Mouse (Mus musculus) layer of hippocampus, postnatal 14 days (tissue): ENCODE results near the gene Eno2. TPM values are rescaled to one million over a fixed set of nuclear protein-coding genes. Genes with fewer than 3 reads are reported as not detected.
"Not testable (repeated sequence)": the region's sequence is repeated elsewhere in the genome, so short reads cannot be mapped to it uniquely, and the experiment has no call there.

Experiments
- DNase-seq, 2 experiments: peaks; one replicate each; pipeline ENCODE4 v3.0.0; 2021 to 2022; ENCODE audit warnings: low spot score in 2 of 2, mixed read lengths in 1 of 2
- long read RNA-seq, 2 experiments: library from polyadenylated mRNA; stranded (forward); transcript quantifications; one replicate each; pipeline ENCODE4 v2.0.0; 2021
- total RNA-seq, 2 experiments: library from RNA; stranded (reverse); gene quantifications; 2 replicates each; pipeline ENCODE4 v1.2.3; 2021

Gene Eno2
- total RNA-seq, result 100 to 1,000 TPM; 667 to 671 TPM
- long read RNA-seq, experiment 1, transcript Eno2-209 (3 exons, 898 nt), result minor isoform, 36 of 376 reads
- long read RNA-seq, experiment 1, transcript Eno2-210 (4 exons, 632 nt), result minor isoform, 12 of 376 reads
- long read RNA-seq, experiment 1, transcript Eno2-201 (12 exons, 2,795 nt), result major isoform, 167 of 376 reads
- long read RNA-seq, experiment 1, partial matches to known transcripts, result 40 of 376 reads
- long read RNA-seq, experiment 1, other reads (novel, unspliced or antisense), result 116 of 376 reads
- long read RNA-seq, experiment 2, transcript Eno2-210 (4 exons, 632 nt), result minor isoform, 14 of 419 reads
- long read RNA-seq, experiment 2, transcript Eno2-201 (12 exons, 2,795 nt), result major isoform, 178 of 419 reads
- long read RNA-seq, experiment 2, transcript Eno2-209 (3 exons, 898 nt), result minor isoform, 31 of 419 reads
- long read RNA-seq, experiment 2, transcript Eno2-202 (10 exons, 2,386 nt), result minor isoform, 10 of 419 reads
- long read RNA-seq, experiment 2, partial matches to known transcripts, result 46 of 419 reads
- long read RNA-seq, experiment 2, other reads (novel, unspliced or antisense), result 140 of 419 reads

DNA sequence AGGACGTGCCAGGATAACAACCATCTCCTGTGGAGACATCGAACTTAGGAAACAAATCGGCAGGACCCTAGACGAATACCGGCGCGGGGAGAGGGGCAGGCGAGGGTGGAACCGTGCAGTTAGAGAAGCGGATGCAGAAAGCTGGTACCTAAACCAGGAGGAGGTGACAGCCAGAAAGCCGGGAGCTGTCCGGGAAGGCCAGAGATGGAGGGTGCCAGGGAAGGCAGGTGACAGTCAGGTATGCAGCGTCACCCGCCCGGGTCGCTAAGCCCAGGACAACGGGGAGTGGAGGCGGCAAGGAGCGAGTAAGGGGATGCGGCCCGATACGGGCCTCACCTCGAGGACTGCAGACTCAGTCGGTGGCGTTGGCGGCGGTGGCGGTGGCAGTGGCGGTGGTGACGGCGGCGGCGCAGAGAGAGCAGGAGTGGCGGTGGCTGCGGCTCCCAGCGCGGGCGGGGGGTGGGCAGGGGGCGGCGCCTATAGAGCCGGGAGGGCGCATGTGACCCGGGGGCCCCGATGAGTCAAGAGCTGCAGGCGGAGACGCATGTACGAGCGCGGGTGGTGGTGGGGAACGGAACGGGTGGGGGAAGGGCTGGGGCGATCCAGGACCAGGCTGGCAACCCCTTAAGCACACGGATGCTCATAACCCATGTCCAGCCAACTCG, at the start of gene Eno2:
Gene Eno2, minus strand, starts transcription at position 573 of the 665 bp plus-strand sequence.
- peak; percentile 56 to 75 for DNase-seq

DNA sequence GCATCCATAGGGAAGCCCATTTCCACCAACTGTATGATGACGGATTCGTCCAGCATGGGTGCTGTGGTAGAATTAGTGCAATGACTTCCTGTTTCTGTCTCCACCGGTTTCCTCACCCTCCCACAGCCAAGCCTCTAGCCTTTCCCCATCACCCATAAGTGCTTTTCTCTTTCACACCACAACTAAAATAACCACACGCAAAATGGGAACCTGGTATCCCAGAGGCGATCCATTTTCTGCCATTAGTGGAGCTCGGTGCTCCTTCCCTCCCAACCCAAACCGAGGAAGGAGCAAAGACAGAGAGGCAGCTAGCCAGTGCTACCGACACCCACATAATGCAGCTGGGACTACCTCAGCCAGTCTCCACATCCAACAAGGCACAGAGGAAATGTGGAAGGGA, 48.5 kb upstream of the Eno2 start:
- no peak for DNase-seq

DNA sequence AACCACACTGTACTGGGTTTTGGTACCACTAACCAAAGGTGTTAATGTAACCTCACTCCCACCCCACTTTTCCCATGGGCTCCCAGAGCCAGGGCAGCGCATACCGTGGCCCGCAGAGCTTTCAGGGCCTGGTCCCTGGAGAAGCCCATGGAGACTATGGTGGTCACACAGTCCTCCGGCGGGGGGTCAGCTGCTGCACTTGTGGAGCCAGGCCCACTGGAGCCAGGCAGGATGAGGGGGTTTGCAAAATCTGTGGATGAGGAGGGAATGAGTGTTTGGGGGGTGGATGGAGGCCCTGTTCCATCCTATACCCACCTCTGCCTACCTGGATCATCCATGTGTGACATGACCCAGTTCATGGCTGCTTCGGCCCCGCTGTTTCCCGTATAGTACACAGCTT, 48.1 kb upstream of the Eno2 start:
- DNase-seq, result no peak

DNA sequence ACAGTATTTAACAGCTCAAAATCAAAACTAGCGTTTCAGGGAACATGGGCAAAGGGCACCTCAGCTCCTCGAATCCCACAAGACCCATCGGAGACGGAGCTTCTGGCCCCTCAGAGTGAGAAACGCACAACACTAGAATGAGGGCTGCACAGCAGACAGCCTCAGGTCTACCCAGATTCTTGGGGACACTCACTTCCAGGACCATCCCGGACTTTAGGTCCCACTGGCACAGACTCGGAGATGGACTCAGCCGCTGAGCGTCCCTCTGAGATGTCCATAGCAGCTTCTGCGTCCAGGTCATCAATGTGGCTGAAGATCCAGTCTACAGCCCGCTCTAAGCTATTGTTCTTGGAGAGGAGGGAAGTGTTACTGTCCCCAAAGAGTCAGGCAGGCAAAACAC, 47.7 kb upstream of the Eno2 start:
- DNase-seq, result no peak

DNA sequence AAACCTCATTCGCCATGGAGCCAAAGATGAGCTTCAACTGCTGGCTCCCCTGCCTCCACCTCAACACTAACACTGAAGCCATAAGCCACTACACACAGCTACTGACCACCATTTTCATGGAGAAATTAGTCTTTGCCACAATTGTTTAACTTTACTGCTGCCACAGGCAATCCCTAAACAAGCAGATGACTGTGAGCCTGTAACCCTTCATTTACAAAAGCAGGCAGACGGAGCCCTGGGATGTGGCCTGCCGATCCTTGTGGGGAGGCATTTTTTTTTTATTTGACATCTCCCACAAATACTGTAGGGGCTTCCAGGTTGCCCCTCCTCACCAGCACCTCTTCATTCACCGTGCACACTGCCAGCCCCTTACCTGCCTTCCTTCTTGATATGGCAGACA, 47.1 kb upstream of the Eno2 start:
- no peak for DNase-seq

DNA sequence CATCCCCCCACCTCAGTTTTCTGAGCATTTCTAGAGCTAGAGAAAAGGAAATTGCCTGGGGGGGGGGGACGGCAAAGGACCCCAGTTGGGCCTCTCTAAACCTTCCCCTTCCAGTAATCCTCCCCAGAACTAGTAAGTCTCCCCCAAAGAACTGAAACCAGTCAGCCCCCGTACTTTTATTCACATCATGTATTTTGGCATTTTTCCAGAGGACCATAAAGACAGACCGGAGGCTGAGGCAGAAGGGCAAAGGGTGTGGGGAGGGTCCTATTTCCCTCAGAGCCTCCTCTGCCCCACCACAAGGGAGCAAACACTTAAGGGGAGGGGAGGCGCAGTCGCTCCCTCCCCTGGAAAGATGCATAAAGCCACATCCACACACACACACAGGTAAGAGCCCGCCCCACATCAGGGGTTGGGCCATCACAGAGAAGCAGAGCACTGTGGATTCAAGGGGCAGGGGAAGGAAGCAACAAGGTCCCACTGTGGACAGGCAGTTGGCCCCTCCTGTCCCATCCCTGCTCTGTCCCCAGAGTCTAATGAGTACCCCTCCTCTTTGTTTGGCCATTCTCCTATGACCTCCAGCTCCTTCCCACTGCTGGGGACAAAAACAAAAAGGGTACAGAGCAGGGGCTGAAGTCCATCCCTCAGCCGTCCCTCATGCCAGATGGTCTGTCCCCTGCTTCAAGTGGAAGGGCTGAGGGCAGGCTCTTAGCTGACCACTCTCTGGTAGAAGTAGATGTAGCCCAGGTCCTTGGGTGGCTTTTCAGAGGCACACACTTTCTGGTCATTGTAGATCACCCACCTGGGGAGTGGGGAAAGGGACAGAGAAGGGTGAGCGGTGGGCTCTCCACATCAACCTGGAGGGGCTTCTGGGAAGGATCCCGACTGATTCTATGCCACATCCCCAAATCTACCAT, 45.6 kb upstream of the Eno2 start:
- DNase-seq, result no peak

GRCm38 (mm10) chr6:124814448-124814847, 45.0 kb upstream of the Eno2 start:
- no peak for DNase-seq

DNA sequence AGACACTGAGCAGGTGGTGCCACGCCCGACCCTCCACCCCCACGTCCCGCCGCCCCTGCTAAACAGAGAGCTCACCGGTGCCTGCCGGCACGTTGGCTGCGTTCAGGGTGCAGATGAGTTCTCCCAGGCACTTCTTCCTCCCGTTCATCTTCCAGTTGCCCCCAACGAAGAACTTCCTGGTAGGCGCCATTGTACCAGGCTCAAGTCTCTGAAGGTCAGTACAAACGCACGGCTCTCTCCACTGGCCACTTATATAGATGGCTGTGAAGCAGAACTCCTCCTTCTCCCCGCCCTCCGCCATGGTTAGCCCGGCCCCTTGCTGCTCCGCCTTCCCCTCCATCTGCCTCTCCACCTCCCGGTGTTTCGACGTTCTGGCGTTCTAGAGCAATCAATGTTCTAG, 44.5 kb upstream of the Eno2 start, which contains the start of gene Tpi1:
Gene Tpi1, minus strand, starts transcription at position 364 of the 400 bp plus-strand sequence.
- DNase-seq, result peak; percentile 85 to 93

DNA sequence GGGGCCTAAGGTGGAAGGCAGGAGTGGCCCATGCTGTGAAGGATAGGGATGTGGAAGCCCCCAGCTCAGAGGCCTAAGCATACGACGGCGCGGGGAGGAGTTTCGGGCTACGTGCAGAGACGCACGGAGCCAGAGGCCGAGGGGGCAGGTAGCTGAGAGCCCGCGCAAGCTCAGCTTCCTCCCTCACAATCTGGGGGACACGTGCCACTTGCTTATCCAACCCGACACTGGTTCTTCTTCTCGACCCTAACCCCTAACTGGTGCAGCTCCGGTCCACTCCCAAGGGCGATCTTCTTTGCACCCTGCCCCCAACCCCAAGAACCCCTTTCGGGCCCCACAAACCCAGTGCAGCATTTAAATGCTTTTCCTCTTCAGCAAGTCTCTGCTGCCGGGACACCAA, 44.0 kb upstream of the Eno2 start:
- peak; percentile 62 to 75 for DNase-seq

DNA sequence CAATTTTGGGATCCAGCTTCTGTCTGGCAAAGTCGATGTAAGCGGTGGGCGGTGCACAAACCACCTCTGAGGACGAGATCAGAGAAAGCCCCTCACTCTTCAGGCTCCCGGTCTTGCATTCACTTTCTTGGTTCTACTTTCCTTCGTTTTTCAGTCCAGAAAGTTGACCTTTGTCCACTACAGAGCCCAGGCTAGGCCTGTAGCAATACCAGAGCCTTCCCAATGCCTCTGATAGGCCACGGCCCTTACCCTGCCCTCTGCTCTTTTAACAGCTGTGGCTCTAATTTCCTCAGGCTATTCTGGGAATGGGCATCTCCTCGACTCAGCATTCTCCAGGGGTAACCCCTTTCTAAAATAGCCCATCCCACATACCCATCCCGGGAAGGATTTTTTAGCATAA, 43.4 kb upstream of the Eno2 start:
- DNase-seq, result no peak

DNA sequence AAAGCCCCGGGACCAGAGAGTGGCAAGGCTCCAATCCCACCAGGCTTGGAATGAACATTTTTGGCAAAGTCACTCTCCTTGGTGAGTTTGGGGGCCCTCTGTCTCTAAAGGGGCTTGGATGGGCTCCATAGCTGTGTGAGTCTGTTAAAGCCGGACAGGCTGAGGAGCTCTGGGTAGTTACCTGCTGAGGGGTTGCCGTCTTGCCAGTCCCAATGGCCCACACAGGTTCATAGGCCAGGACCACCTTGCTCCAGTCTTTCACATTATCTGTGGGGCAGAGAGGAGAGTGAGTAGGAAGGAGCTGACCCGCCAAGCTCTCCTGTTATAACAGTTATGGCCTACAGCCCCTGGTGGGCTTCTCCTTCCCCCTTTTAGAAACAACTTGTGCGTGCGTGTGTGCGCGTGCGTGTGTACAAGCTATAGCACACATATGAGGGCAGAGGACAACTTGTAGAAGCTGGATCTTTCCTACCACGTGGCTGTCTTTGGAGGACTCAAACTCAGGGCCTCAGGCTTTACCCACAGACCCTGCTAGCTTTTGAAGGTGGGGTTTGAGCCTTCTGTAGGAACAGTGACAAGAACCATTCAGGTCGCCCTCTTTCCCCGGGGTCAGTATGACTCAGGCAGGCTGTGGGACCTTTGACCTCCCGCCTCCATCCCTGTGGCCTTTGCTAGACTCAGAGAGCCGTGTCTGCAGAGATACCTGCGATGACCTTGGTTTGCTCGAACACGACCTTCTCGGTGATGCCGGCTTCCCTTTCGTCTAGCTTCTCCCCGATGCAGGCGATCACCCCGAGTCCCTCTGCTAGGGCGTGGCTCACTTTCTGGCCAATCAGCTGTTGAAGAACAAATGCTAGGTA, 42.5 kb upstream of the Eno2 start:
- DNase-seq, result no peak

GRCm38 (mm10) chr6:124811403-124811665, 41.9 kb upstream of the Eno2 start:
- no peak for DNase-seq

DNA sequence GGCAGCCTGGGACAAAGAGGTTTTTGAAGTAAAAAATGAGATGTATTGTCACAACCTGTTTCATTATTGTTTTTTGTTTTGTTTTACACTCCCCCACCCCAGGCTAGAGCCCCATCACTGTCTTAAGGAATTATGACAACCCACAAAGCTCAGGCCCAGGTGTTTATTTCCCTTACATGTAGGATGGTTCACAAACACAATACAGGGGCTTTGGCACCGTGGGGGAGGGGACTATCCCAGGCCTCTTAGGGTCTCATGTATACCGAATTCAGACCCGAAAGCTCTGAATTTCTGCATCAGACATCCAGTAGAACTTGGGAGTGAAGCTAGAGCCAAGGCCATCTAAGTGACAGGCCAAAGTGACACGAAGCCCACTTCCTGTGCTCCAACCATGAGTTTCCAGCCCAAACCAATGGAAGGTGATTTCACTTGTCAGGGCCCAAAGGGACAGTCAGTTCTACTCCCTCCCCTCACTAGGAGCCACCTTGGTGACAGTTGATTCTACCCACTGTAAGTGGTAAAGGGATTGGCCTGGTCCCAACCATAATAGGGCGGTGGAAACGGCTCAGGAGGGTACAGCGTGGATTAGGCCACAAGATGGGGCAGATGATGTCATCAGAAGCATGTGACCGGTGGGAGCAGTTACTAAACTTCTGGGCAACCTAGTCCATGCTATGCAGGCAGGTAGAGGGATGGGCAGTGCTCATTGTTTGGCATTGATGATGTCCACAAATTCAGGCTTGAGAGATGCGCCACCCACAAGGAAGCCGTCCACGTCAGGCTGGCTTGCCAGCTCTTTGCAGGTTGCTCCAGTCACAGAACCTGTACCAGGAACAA, 41.3 kb upstream of the Eno2 start:
- not testable (repeated sequence) for DNase-seq

DNA sequence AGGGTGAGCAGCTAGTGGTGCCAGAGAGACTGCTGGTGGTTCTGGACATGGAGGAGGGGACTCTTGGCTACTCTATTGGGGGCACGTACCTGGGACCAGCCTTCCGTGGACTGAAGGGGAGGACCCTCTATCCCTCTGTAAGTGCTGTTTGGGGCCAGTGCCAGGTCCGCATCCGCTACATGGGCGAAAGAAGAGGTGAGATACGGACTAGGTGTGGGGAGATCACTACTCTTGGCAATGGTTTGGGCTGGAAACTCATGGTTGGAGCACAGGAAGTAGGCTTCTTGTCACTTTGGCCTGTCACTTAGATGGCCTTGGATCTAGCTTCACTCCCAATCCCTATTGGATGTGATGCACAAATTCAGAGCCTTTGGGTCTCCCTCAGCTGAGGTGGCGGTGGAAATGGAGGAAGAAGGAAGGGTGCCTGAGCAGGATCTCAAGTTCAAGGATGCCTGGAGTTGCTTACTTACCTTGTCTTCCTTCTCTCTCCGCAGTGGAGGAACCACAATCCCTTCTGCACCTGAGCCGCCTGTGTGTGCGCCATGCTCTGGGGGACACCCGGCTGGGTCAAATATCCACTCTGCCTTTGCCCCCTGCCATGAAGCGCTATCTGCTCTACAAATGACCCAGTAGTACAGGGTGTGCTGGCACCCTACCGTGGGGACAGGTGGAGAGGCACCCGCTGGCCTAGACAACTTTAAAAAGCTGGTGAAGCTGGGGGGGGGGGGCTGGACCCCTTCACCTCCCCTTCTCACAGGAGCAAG, 40.5 kb upstream of the Eno2 start:
- DNase-seq, result no peak

- peak; percentile 72 to 73 for DNase-seq
Measured at GRCm38 (mm10) chr6:124809052-124809774, 39.7 kb upstream of the Eno2 start.

GRCm38 (mm10) chr6:124808358-124809012, 39.0 kb upstream of the Eno2 start, which contains the start of gene Spsb2:
Gene Spsb2 (plus strand): TSS chr6:124808661.
- DNase-seq, result peak; percentile 53 to 65

GRCm38 (mm10) chr6:124807986-124808357, 38.5 kb upstream of the Eno2 start:
- no peak for DNase-seq

- no peak for DNase-seq
Measured at GRCm38 (mm10) chr6:124807366-124807765, 37.9 kb upstream of the Eno2 start.
